Mouse (Mus musculus) stomach, embryonic 14.5 days (tissue): ENCODE data around the gene Cars. TPM values are rescaled to one million over a fixed set of nuclear protein-coding genes. Genes with fewer than 3 reads are reported as not detected.

Experiments
- ATAC-seq: fragments of 200-750 bp; cut with Nextera tagmentation; 2 replicates; pipeline ENCODE4 v1.8.0; 2017; ENCODE audit warnings: low read depth, moderate TSS enrichment; ENCODE audit not compliant: insufficient number of reproducible peaks, insufficient read depth, low FRiP score
- H3K27ac ChIP-seq: fragments of 300-500 bp; sonication (generic); 2 replicates; pipeline ENCODE4 v1.5.1; 2014; ENCODE audit warnings: mild to moderate bottlenecking, low read length, moderate library complexity, mixed read lengths
- H3K27me3 ChIP-seq: fragments of 300-500 bp; sonication (generic); 2 replicates; pipeline ENCODE4 v1.6.1; 2014; ENCODE audit warnings: low read length, control low read depth, mixed read lengths; ENCODE audit not compliant: control insufficient read depth, insufficient read depth
- H3K36me3 ChIP-seq: fragments of 300-500 bp; sonication (generic); 2 replicates; pipeline ENCODE4 v1.6.1; 2014; ENCODE audit warnings: mild to moderate bottlenecking, control low read depth, low read length, moderate library complexity, mixed read lengths; ENCODE audit not compliant: control insufficient read depth, insufficient read depth
- H3K4me1 ChIP-seq: fragments of 300-500 bp; sonication (generic); 2 replicates; pipeline ENCODE4 v1.6.1; 2014; ENCODE audit warnings: low read length, control low read depth, mixed read lengths; ENCODE audit not compliant: control insufficient read depth, insufficient read depth
- H3K4me2 ChIP-seq: fragments of 300-500 bp; sonication (generic); replicated peaks from 2 replicates; pipeline ENCODE4 v1.6.1; 2014; ENCODE audit warnings: low read depth, low read length, control low read depth
- H3K4me3 ChIP-seq: fragments of 300-500 bp; sonication (generic); 2 replicates; pipeline ENCODE4 v1.5.1; 2014; ENCODE audit warnings: low read depth, low read length, control low read depth
- H3K9ac ChIP-seq: fragments of 300-500 bp; sonication (generic); replicated peaks from 2 replicates; pipeline ENCODE4 v1.6.1; 2014; ENCODE audit warnings: low read depth, mild to moderate bottlenecking, control low read depth, low read length, moderate library complexity, mixed read lengths
- H3K9me3 ChIP-seq: fragments of 300-500 bp; sonication (generic); 2 replicates; pipeline ENCODE4 v1.6.1; 2016; ENCODE audit warnings: low read depth, low read length, control low read depth; ENCODE audit not compliant: control insufficient read depth
- WGBS: fragments of 180-500 bp; shearing (Covaris S2); extraction: QIAGEN DNeasy Blood & Tissue Kit; methylation state at CpG from one replicate; pipeline ENCODE4 v1.1.7; 2014; 5-methylcytosine and 5-hydroxymethylcytosine counted together
- microRNA-seq: library from miRNA; unstranded; fragments of <30 nt; microRNA quantifications from one replicate; pipeline ENCODE4, GENCODE M21; 2016
- polyA plus RNA-seq: library from polyadenylated mRNA; unstranded; fragments of >200 nt; fragmentation: Nextera tagmentation; extraction: Ambion mirVana; gene quantifications from 2 replicates; pipeline ENCODE4 v1.2.1, GENCODE M21; 2014

Cars gene
- polyA plus RNA-seq, 1 experiment from 2014 or later = 58.1 TPM

GRCm38 (mm10) chr7:143511335-143511712, 88.6 kb downstream of the Cars start:
- Histone ChIP-seq H3K4me1 (no peaks in the 10 kb centered on the region), H3K9me3 (no peaks in the 10 kb centered on the region), H3K36me3 (peaks cover 38% of the 10 kb centered on the region), H3K27ac (no peak overlapping the region), H3K4me3 (no peak overlapping the region), H3K27me3 (no peaks in the 10 kb centered on the region), H3K4me2 (no peak overlapping the region), H3K9ac (no peak overlapping the region)
- ATAC-seq = no peak

DNA sequence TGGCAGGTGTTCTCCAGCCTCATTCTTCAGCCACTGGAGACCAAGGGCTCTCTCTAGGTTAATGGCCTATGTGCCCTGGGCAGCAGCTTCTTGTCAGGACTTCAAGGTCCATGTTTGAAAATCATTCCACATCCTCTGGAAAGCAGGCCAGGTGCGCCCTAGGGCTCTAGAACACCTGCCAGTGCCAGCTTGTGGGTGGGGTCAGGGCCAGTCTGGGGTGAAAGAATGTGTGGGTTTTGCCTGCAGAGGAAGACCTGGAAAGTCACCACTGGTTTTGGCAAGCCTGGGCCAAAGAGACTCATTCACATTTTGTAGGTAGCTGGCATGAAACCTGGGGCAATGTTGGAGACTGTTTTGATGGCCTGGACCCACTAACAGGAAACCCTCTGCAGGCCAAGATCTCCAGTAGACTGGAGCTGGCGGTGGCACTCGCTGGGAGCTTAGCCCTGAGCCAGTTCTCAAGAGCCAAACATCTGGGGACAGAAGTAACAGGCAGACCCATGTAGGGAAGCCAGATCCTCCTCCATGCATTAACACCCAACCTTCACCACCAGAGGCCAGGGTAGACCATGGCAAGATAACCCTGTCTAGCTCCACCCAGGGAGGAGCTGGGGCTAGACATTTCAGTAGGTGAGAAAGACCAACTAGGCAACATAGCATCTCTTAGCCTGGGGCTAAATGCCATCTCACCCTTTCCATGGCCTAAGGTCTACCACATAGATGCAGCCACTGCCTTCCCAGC, 89.1 kb downstream of the Cars start:
- Histone ChIP-seq H3K27me3 (no peaks in the 10 kb centered on the region), H3K4me3 (no peak overlapping the region), H3K9me3 (no peaks in the 10 kb centered on the region), H3K27ac (no peak overlapping the region), H3K4me2 (no peak overlapping the region), H3K4me1 (no peaks in the 10 kb centered on the region), H3K36me3 (peaks cover 32% of the 10 kb centered on the region), H3K9ac (no peak overlapping the region)
- 89% methylated on average over 3 of the region's 3 CpGs for WGBS
- no peak for ATAC-seq

DNA sequence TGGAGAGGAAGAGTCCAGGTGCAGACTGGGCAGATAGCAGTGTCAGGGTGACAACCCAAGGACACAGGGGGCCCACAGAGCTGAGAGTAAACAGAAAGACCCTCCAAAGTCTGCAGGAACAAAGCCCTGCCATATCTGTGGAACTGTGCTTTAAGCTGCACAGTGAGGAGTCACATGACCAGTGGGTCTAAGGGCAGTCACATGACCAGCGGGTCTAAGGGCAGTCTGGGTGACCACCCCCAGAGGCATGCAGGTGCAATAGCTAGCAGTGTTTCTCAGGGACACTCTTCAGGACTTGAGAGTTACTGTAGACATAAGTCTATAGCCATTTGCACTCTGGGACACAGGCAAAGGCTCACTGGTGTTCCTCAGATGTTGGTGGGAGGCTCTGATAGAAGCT, 90.3 kb downstream of the Cars start:
- WGBS = 91% methylated on average over 1 of the region's 1 CpGs
- no peak for ATAC-seq
- Histone ChIP-seq H3K9ac (no peak overlapping the region), H3K27ac (no peak overlapping the region), H3K27me3 (no peaks in the 10 kb centered on the region), H3K9me3 (no peaks in the 10 kb centered on the region), H3K36me3 (peaks cover 20% of the 10 kb centered on the region), H3K4me2 (no peak overlapping the region), H3K4me3 (no peak overlapping the region), H3K4me1 (no peaks in the 10 kb centered on the region)

Small RNAs within 50 kb of the gene (microRNA-seq; reads per million reads assigned to microRNA genes)
- gene Mir7064 = 1.3 reads per million

Other genes with a start within 250 kb of the Cars start
- gene Cdkn1c, start 139.0 kb downstream of the Cars start, polyA plus RNA-seq = 824 and 970 TPM in 2 replicates
- 9.2 and 9.8 TPM in 2 replicates for gene Slc22a18, start 126.4 kb downstream of the Cars start, polyA plus RNA-seq
- 4.6 and 5.9 TPM in 2 replicates for gene Phlda2, start 96.9 kb downstream of the Cars start, polyA plus RNA-seq
- 109 and 120 TPM in 2 replicates for gene Nap1l4, start 51.0 kb downstream of the Cars start, polyA plus RNA-seq
- 0.17 TPM in 1 of 2 replicates, not detected in the other for gene Tnfrsf26, start 28.6 kb upstream of the Cars start, polyA plus RNA-seq
- gene Tnfrsf22, start 49.6 kb upstream of the Cars start, polyA plus RNA-seq = 12.4 and 13.7 TPM in 2 replicates
- 1.7 and 1.9 TPM in 2 replicates for gene Tnfrsf23, start 85.8 kb upstream of the Cars start, polyA plus RNA-seq
- 46.1 and 46.6 TPM in 2 replicates for gene Osbpl5, start 156.9 kb upstream of the Cars start, polyA plus RNA-seq
- 0.14 TPM in 1 of 2 replicates, not detected in the other for gene Mrgprg, start 166.9 kb upstream of the Cars start, polyA plus RNA-seq
- 1.7 and 2.7 TPM in 2 replicates for gene Mrgpre, start 184.4 kb upstream of the Cars start, polyA plus RNA-seq
- 8.5 and 9.8 TPM in 2 replicates for gene Nadsyn1, start 222.8 kb upstream of the Cars start, polyA plus RNA-seq
- 43.8 and 53.1 TPM in 2 replicates for gene Dhcr7, start 223.1 kb upstream of the Cars start, polyA plus RNA-seq